19 mouse cellular contexts compared by ENCODE assay signal in the genomic region with DNA sequence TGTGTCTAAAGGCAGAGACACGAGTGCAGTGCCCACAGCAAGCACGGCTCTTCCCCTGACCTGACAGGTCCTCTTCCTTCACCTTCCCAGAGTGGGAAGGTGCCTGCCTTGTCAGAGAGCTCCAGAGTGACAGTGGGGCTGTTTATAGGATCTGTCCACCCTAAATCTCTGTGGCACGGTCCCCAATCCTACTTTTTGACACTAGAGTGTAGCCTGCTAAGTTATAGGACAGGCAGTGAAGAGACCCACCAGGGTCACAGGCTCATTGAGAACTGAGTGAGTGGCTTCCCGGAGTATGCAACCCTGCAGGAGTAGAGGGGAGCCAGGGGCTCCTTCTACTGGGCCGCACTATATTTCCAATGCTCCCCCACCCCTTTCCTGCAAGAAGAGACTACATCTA. TPM values are rescaled to one million over a fixed set of nuclear protein-coding genes. Genes with fewer than 3 reads are reported as not detected.
DNase-seq lines count a peak whose midpoint lies in the region; ATAC-seq and TF ChIP-seq lines count a peak whose summit lies in the region.
"Had no signal": no experiment of that assay in that cellular context is flagged by ENCODE, and none has a peak within 500 bp of the region (broad histone marks: within the 10 kb centered on the region; RNA-seq: fewer than 3 reads in every experiment).

No protein-coding gene starts in this region.

- 0 out of 2 replicates have a peak, but pooled peaks cover under 1% of the 10 kb centered on the region for H3K36me3 ChIP-seq in heart, embryonic 10.5 days
- H3K36me3 ChIP-seq in heart, embryonic 11.5 days (ENCODE audit: control insufficient read depth, insufficient read depth, low read length): no peaks in the 10 kb centered on the region
- H3K36me3 ChIP-seq in kidney, embryonic 16.5 days (ENCODE audit: insufficient read depth, low read length): 0 out of 2 replicates have a peak, but pooled peaks cover 3% of the 10 kb centered on the region
- H3K36me3 ChIP-seq in heart, postnatal 0 days (replicated peaks; ENCODE audit: control insufficient read depth, insufficient read depth, low read length): peaks cover 10% of the 10 kb centered on the region; the same call in 1 of the 2 replicates
- H3K36me3 ChIP-seq in liver, embryonic 16.5 days (ENCODE audit: control insufficient read depth, insufficient read depth): no peaks in the 10 kb centered on the region
- H3K36me3 ChIP-seq: embryonic facial prominence, embryonic 15.5 days; forebrain, embryonic 15.5 days; limb, embryonic 12.5 days; neural tube, embryonic 15.5 days had no signal

- no peak for TF ChIP-seq CTCF in heart, postnatal 0 days (IDR thresholded peaks at IDR 0.05; ENCODE audit: low read depth)

- no peak overlapping the region for H3K4me2 ChIP-seq in heart, embryonic 11.5 days
- H3K4me2 ChIP-seq in kidney, embryonic 16.5 days (replicated peaks; ENCODE audit: low read depth, low read length): peak overlapping the region; percentile 58; the same call in 1 of the 2 replicates
- H3K4me2 ChIP-seq in heart, postnatal 0 days (ENCODE audit: low read depth, low read length): peak overlapping the region; percentile 80
- H3K4me2 ChIP-seq in liver, embryonic 16.5 days (ENCODE audit: low read depth, low read length): peak overlapping the region; percentile 46; the same call in 1 of the 2 replicates
- H3K4me2 ChIP-seq: forebrain, embryonic 15.5 days; limb, embryonic 12.5 days; neural tube, embryonic 15.5 days had no signal

- H3K9me3 ChIP-seq in heart, embryonic 10.5 days: no peaks in the 10 kb centered on the region
- H3K9me3 ChIP-seq in heart, embryonic 11.5 days (replicated peaks; ENCODE audit: control insufficient read depth, low read length): no peaks in the 10 kb centered on the region
- H3K9me3 ChIP-seq in kidney, embryonic 16.5 days (ENCODE audit: low read length): no peaks in the 10 kb centered on the region
- H3K9me3 ChIP-seq in heart, postnatal 0 days (replicated peaks; ENCODE audit: control insufficient read depth, low read length): no peaks in the 10 kb centered on the region
- no peaks in the 10 kb centered on the region for H3K9me3 ChIP-seq in liver, embryonic 16.5 days (replicated peaks; ENCODE audit: control insufficient read depth, low read length)
- H3K9me3 ChIP-seq: embryonic facial prominence, embryonic 15.5 days; forebrain, embryonic 15.5 days; limb, embryonic 12.5 days; neural tube, embryonic 15.5 days had no signal

- no peak overlapping the region for H3K9ac ChIP-seq in heart, embryonic 11.5 days (ENCODE audit: low read depth, low read length)
- H3K9ac ChIP-seq in kidney, embryonic 16.5 days (replicated peaks; ENCODE audit: low read length): no peak overlapping the region
- H3K9ac ChIP-seq in heart, postnatal 0 days (replicated peaks; ENCODE audit: low read depth, low read length): no peak overlapping the region
- H3K9ac ChIP-seq in liver, embryonic 16.5 days (ENCODE audit: low read depth, low read length): no peak overlapping the region
- H3K9ac ChIP-seq: embryonic facial prominence, embryonic 15.5 days; forebrain, embryonic 15.5 days; limb, embryonic 12.5 days; neural tube, embryonic 15.5 days had no signal

- H3K27me3 ChIP-seq in heart, embryonic 10.5 days (ENCODE audit: insufficient read depth, poor library complexity, severe bottlenecking): 0 out of 2 replicates have a peak, but pooled peaks cover 3% of the 10 kb centered on the region
- no peaks in the 10 kb centered on the region for H3K27me3 ChIP-seq in heart, embryonic 11.5 days (ENCODE audit: control insufficient read depth, insufficient read depth, low read length)
- H3K27me3 ChIP-seq in kidney, embryonic 16.5 days (ENCODE audit: insufficient read depth, low read length): no peaks in the 10 kb centered on the region
- no peaks in the 10 kb centered on the region for H3K27me3 ChIP-seq in heart, postnatal 0 days (ENCODE audit: control insufficient read depth, insufficient read depth, low read length)
- H3K27me3 ChIP-seq in liver, embryonic 16.5 days (ENCODE audit: control insufficient read depth, insufficient read depth, low read depth, low read length): no peaks in the 10 kb centered on the region
- H3K27me3 ChIP-seq: embryonic facial prominence, embryonic 15.5 days; forebrain, embryonic 15.5 days; limb, embryonic 12.5 days; neural tube, embryonic 15.5 days had no signal

- no peak for ATAC-seq in heart, embryonic 11.5 days (replicated peaks; ENCODE audit: insufficient number of reproducible peaks, low FRiP score, low TSS enrichment)
- ATAC-seq in kidney, embryonic 16.5 days (ENCODE audit: low FRiP score, low TSS enrichment): no peak
- no peak for ATAC-seq in heart, postnatal 0 days (ENCODE audit: insufficient read depth, low read depth)
- ATAC-seq in liver, embryonic 16.5 days (ENCODE audit: low read depth): no peak
- no peak for ATAC-seq in erythroblast, adult 5-6 weeks (replicated peaks; ENCODE audit: low FRiP score, poor library complexity, severe bottlenecking)

- TF ChIP-seq EP300 in heart, postnatal 0 days (IDR thresholded peaks at IDR 0.05; ENCODE audit: low read depth): no peak

- H3K4me3 ChIP-seq in heart, embryonic 10.5 days: no peak overlapping the region
- no peak overlapping the region for H3K4me3 ChIP-seq in heart, embryonic 11.5 days (ENCODE audit: low read depth, low read length)
- no peak overlapping the region for H3K4me3 ChIP-seq in kidney, embryonic 16.5 days (ENCODE audit: low read length)
- H3K4me3 ChIP-seq in heart, postnatal 0 days (ENCODE audit: low read depth, low read length): no peak overlapping the region
- no peak overlapping the region for H3K4me3 ChIP-seq in liver, embryonic 16.5 days (ENCODE audit: low read depth, low read length)
- H3K4me3 ChIP-seq: embryonic facial prominence, embryonic 15.5 days; forebrain, embryonic 15.5 days; limb, embryonic 12.5 days; neural tube, embryonic 15.5 days had no signal

- peaks cover 33% of the 10 kb centered on the region for H3K4me1 ChIP-seq in heart, embryonic 10.5 days
- peaks cover 10% of the 10 kb centered on the region for H3K4me1 ChIP-seq in heart, embryonic 11.5 days (ENCODE audit: control insufficient read depth, insufficient read depth, low read length)
- H3K4me1 ChIP-seq in kidney, embryonic 16.5 days (ENCODE audit: insufficient read depth, low read length): peaks cover 29% of the 10 kb centered on the region
- peaks cover 35% of the 10 kb centered on the region for H3K4me1 ChIP-seq in heart, postnatal 0 days (ENCODE audit: control insufficient read depth, insufficient read depth)
- H3K4me1 ChIP-seq in liver, embryonic 16.5 days (ENCODE audit: control insufficient read depth, low read depth, low read length): no peaks in the 10 kb centered on the region; the same call in none of the 2 replicates

- H3K27ac ChIP-seq in heart, embryonic 10.5 days: 0 out of 2 replicates have a peak overlapping the region, but pooled peaks have one; percentile 3
- H3K27ac ChIP-seq in heart, embryonic 11.5 days (ENCODE audit: low read depth, low read length): no peak overlapping the region
- peak overlapping the region; percentile 71; the same call in 1 of the 2 replicates for H3K27ac ChIP-seq in kidney, embryonic 16.5 days (ENCODE audit: low read length)
- peak overlapping the region; percentile 93 for H3K27ac ChIP-seq in heart, postnatal 0 days (ENCODE audit: low read depth)
- H3K27ac ChIP-seq in liver, embryonic 16.5 days (ENCODE audit: low read length): peak overlapping the region; percentile 4; the same call in 1 of the 2 replicates
- H3K27ac ChIP-seq: embryonic facial prominence, embryonic 15.5 days; forebrain, embryonic 15.5 days; limb, embryonic 12.5 days had no signal

- 72% methylated on average over 5 of the region's 5 CpGs for WGBS in heart, embryonic 10.5 days
- 71% methylated on average over 5 of the region's 5 CpGs for WGBS in heart, embryonic 11.5 days (ENCODE audit: insufficient replicate concordance)
- WGBS in kidney, embryonic 16.5 days: 71% methylated on average over 5 of the region's 5 CpGs
- 77% methylated on average over 5 of the region's 5 CpGs for WGBS in heart, postnatal 0 days
- WGBS in liver, embryonic 16.5 days (ENCODE audit: insufficient replicate concordance): 50% methylated on average over 5 of the region's 5 CpGs

- DNase-seq in heart, embryonic 10.5 days (ENCODE audit: low spot score): no peak
- no peak for DNase-seq in kidney, postnatal 14 days
- DNase-seq in heart, postnatal 0 days (ENCODE audit: low spot score): no peak
- no peak for DNase-seq in layer of hippocampus, postnatal 25 days (ENCODE audit: extremely low spot score in 1 of 2, low spot score in 1 of 2)
- DNase-seq: adrenal gland, postnatal 36 days; thymus, postnatal 25 days had no signal

RNA-seq across cellular contexts. Expression of a gene that starts 2.4 kb away (rescaled TPM):
- 3.2 and 3.9 TPM in 2 replicates for polyA plus RNA-seq in heart, embryonic 10.5 days (2016; fragmentation: Nextera tagmentation; extraction: Ambion mirVana)
- polyA plus RNA-seq in heart, embryonic 11.5 days (2014; fragmentation: Nextera tagmentation; extraction: Ambion mirVana): 4.1 and 4.4 TPM in 2 replicates
- 18.2 and 21.1 TPM in 2 replicates for polyA plus RNA-seq in kidney, embryonic 16.5 days (2015; fragmentation: Nextera tagmentation; extraction: Ambion mirVana)
- total RNA-seq in heart, postnatal 0 days (2014; rRNA removed; ENCODE audit: low replicate concordance): 14.8 and 16.8 TPM in 2 replicates
- polyA plus RNA-seq in heart, postnatal 0 days (2015; fragmentation: Nextera tagmentation; extraction: Ambion mirVana): 10.1 and 10.6 TPM in 2 replicates
- polyA plus RNA-seq in liver, embryonic 16.5 days (2015; fragmentation: Nextera tagmentation; extraction: Ambion mirVana): 20.1 and 20.6 TPM in 2 replicates
- total RNA-seq in erythroblast, adult 5-6 weeks (2015; ENCODE audit: low replicate concordance): not detected in 2 replicates
- total RNA-seq in erythroblast, adult 5-6 weeks (2017; ENCODE audit: low replicate concordance): 0.26 TPM in 1 of 2 replicates, not detected in the other
- 10 to 100 TPM; 40.3 to 41.1 TPM for total RNA-seq in layer of hippocampus, postnatal 25 days (2021)
- total RNA-seq: MEL had no signal

RNA-seq across cellular contexts. Expression of a gene that starts 16.1 kb away (rescaled TPM):
- not detected in 2 replicates for polyA plus RNA-seq in heart, embryonic 10.5 days (2016; fragmentation: Nextera tagmentation; extraction: Ambion mirVana)
- not detected in 2 replicates for polyA plus RNA-seq in heart, embryonic 11.5 days (2014; fragmentation: Nextera tagmentation; extraction: Ambion mirVana)
- polyA plus RNA-seq in kidney, embryonic 16.5 days (2015; fragmentation: Nextera tagmentation; extraction: Ambion mirVana): not detected in 2 replicates
- not detected in 2 replicates for total RNA-seq in heart, postnatal 0 days (2014; rRNA removed; ENCODE audit: low replicate concordance)
- polyA plus RNA-seq in heart, postnatal 0 days (2015; fragmentation: Nextera tagmentation; extraction: Ambion mirVana): not detected in 2 replicates
- polyA plus RNA-seq in liver, embryonic 16.5 days (2015; fragmentation: Nextera tagmentation; extraction: Ambion mirVana): not detected in 2 replicates
- total RNA-seq in erythroblast, adult 5-6 weeks (2015; ENCODE audit: low replicate concordance): not detected in 2 replicates
- not detected in 2 replicates for total RNA-seq in erythroblast, adult 5-6 weeks (2017; ENCODE audit: low replicate concordance)
- under 1 TPM in 1 of 2 experiments, not detected in 1; 0.38 TPM for total RNA-seq in layer of hippocampus, postnatal 25 days (2021)
- total RNA-seq: adrenal gland, postnatal 36 days; common myeloid progenitor, adult 5-6 weeks; layer of hippocampus, postnatal 14 days; megakaryocyte progenitor cell, adult 5-6 weeks; MEL had no signal
- polyA plus RNA-seq: C2C12; embryonic facial prominence, embryonic 15.5 days; forebrain, embryonic 15.5 days; limb, embryonic 12.5 days; neural tube, embryonic 15.5 days had no signal

RNA-seq across cellular contexts. Expression of a gene that starts 23.6 kb away (rescaled TPM):
- 351 and 390 TPM in 2 replicates for polyA plus RNA-seq in heart, embryonic 10.5 days (2016; fragmentation: Nextera tagmentation; extraction: Ambion mirVana)
- 462 and 487 TPM in 2 replicates for polyA plus RNA-seq in heart, embryonic 11.5 days (2014; fragmentation: Nextera tagmentation; extraction: Ambion mirVana)
- polyA plus RNA-seq in kidney, embryonic 16.5 days (2015; fragmentation: Nextera tagmentation; extraction: Ambion mirVana): 415 and 434 TPM in 2 replicates
- total RNA-seq in heart, postnatal 0 days (2014; rRNA removed; ENCODE audit: low replicate concordance): 397 and 531 TPM in 2 replicates
- 1,167 and 1,291 TPM in 2 replicates for polyA plus RNA-seq in heart, postnatal 0 days (2015; fragmentation: Nextera tagmentation; extraction: Ambion mirVana)
- polyA plus RNA-seq in liver, embryonic 16.5 days (2015; fragmentation: Nextera tagmentation; extraction: Ambion mirVana): 348 and 350 TPM in 2 replicates
- total RNA-seq in erythroblast, adult 5-6 weeks (2015; ENCODE audit: low replicate concordance): 34.2 and 88.6 TPM in 2 replicates
- 55.3 and 85.6 TPM in 2 replicates for total RNA-seq in erythroblast, adult 5-6 weeks (2017; ENCODE audit: low replicate concordance)
- total RNA-seq in layer of hippocampus, postnatal 25 days (2021): 100 to 1,000 TPM; 202 to 220 TPM

RNA-seq across cellular contexts. Expression of a gene that starts 29.3 kb away (rescaled TPM):
- polyA plus RNA-seq in heart, embryonic 10.5 days (2016; fragmentation: Nextera tagmentation; extraction: Ambion mirVana): 0.75 TPM in 1 of 2 replicates, not detected in the other
- 0.40 TPM in 1 of 2 replicates, not detected in the other for polyA plus RNA-seq in heart, embryonic 11.5 days (2014; fragmentation: Nextera tagmentation; extraction: Ambion mirVana)
- polyA plus RNA-seq in kidney, embryonic 16.5 days (2015; fragmentation: Nextera tagmentation; extraction: Ambion mirVana): 0.26 TPM in 1 of 2 replicates, not detected in the other
- 1.2 TPM in 1 of 2 replicates, not detected in the other for total RNA-seq in heart, postnatal 0 days (2014; rRNA removed; ENCODE audit: low replicate concordance)
- polyA plus RNA-seq in heart, postnatal 0 days (2015; fragmentation: Nextera tagmentation; extraction: Ambion mirVana): not detected in 2 replicates
- polyA plus RNA-seq in liver, embryonic 16.5 days (2015; fragmentation: Nextera tagmentation; extraction: Ambion mirVana): 72.1 and 86.0 TPM in 2 replicates
- not detected in 2 replicates for total RNA-seq in erythroblast, adult 5-6 weeks (2015; ENCODE audit: low replicate concordance)
- total RNA-seq in erythroblast, adult 5-6 weeks (2017; ENCODE audit: low replicate concordance): not detected in 2 replicates
- not detected for total RNA-seq in layer of hippocampus, postnatal 25 days (2021)
- total RNA-seq: common myeloid progenitor, adult 5-6 weeks; layer of hippocampus, postnatal 14 days; megakaryocyte progenitor cell, adult 5-6 weeks; MEL had no signal
- polyA plus RNA-seq: C2C12; embryonic facial prominence, embryonic 15.5 days; forebrain, embryonic 15.5 days; limb, embryonic 12.5 days; neural tube, embryonic 15.5 days had no signal

RNA-seq across cellular contexts. Expression of a gene that starts 38.9 kb away (rescaled TPM):
- polyA plus RNA-seq in heart, embryonic 10.5 days (2016; fragmentation: Nextera tagmentation; extraction: Ambion mirVana): 294 and 304 TPM in 2 replicates
- polyA plus RNA-seq in heart, embryonic 11.5 days (2014; fragmentation: Nextera tagmentation; extraction: Ambion mirVana): 320 and 330 TPM in 2 replicates
- 319 and 325 TPM in 2 replicates for polyA plus RNA-seq in kidney, embryonic 16.5 days (2015; fragmentation: Nextera tagmentation; extraction: Ambion mirVana)
- 342 and 440 TPM in 2 replicates for total RNA-seq in heart, postnatal 0 days (2014; rRNA removed; ENCODE audit: low replicate concordance)
- polyA plus RNA-seq in heart, postnatal 0 days (2015; fragmentation: Nextera tagmentation; extraction: Ambion mirVana): 431 and 450 TPM in 2 replicates
- polyA plus RNA-seq in liver, embryonic 16.5 days (2015; fragmentation: Nextera tagmentation; extraction: Ambion mirVana): 170 and 175 TPM in 2 replicates
- 91.5 and 150 TPM in 2 replicates for total RNA-seq in erythroblast, adult 5-6 weeks (2015; ENCODE audit: low replicate concordance)
- 42.7 and 69.4 TPM in 2 replicates for total RNA-seq in erythroblast, adult 5-6 weeks (2017; ENCODE audit: low replicate concordance)
- total RNA-seq in layer of hippocampus, postnatal 25 days (2021): 100 to 1,000 TPM; 139 to 150 TPM
